Mouse (Mus musculus): Measurements from ENCODE around the gene Cbfa2t3. TPM values are rescaled to one million over a fixed set of nuclear protein-coding genes. Genes with fewer than 3 reads are reported as not detected.
A peak's percentile ranks its signal among the peaks of the same experiment; 100 is the strongest.
"Not testable (repeated sequence)": the region's sequence is repeated elsewhere in the genome, so short reads cannot be mapped to it uniquely, and the experiment has no call there.

Cbfa2t3 gene
- polyA plus RNA-seq, 1 experiment: 3.9 TPM

DNA sequence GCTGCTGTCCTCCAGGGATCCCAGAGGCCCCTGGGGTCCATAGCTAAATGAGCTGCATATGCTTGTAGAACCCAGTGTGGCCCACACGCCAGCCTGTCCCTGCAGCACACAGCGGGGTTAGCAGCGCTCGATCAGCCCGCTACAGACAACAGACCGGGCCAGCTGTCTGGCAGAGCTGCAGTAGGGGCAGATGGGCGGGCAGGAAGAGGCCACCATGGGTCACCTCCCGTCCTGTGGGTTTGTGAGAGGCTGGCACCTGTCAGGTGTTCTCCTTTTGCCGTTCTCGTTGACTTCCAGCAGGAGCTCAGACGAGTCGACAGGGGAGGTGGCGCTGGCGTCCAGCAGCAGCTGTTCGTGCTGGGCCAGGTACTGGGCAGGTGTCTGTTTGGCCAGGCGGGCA lies 60.3 kb downstream of the Cbfa2t3 start:
- no peak for DNase-seq (ENCODE audit: low read depth)

GRCm38 (mm10) chr8:122637230-122637629 lies 61.7 kb downstream of the Cbfa2t3 start:
- no peak for DNase-seq (ENCODE audit: low read depth)

- DNase-seq (ENCODE audit: low read depth): no peak
These were observed 62.1 kb downstream of the Cbfa2t3 start for GRCm38 (mm10) chr8:122636803-122637175.

DNA sequence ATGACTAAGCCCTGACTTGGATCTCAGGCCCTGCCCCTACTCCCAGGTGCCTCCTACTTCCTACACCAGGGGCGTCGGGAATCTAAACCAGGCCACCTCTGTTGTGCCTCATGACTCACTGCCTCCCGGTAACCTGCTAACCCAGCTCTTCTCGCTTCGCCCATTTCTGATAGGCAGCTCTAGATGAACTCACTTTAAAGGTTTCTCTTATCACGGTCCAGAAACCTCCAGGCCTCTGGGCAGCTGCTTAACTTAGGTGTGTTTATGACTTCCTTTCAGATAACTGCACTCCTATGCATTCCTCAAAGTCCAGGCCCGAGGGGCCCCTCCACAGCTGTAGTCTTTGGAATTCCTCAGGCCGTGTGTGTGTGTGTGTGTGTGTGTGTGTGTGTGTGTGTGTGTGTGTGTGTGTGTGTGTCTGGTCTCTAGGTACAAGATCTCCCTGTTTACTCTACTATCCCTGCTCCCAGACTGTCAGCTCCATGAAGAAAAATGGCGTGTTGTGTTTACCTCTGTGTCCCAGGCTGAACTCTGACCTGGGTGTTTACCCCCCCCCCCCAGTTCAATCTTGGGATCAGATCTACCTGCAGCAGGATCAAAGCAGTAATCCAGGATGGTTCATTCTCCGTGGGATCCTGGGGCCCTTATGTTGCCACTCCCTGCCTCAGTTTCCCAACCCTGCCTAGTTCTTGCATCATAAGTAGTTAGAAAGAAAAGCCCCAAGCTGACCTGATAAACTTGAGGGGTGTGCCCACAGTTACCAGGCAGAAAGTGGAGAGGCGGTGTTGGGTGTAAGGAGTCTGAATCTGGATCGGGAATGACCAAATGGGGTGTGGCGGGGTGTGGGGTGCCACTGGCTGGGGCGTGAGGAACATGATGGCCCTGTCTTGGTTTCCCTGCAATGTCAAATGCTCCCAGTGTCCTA lies 62.8 kb downstream of the Cbfa2t3 start:
- no peak for DNase-seq (ENCODE audit: low read depth)

GRCm38 (mm10) chr8:122633205-122633604 lies 65.7 kb downstream of the Cbfa2t3 start:
- DNase-seq (ENCODE audit: low read depth): no peak

DNA sequence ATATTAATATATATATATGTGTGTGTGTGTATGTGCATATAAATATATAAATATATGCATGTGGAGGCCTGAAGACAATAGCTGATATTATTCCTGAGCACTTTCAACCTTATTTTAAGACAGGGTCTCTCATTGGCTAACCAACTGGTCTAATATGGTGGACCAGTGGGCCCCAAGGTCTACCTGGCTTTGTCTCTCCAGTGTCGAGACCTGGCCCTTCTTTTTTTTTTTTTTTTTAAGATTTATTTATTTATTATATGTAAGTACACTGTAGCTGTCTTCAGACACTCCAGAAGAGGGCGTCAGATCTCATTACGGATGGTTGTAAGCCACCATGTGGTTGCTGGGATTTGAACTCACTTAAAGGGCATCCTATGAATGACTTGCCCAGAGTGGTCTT lies 66.8 kb downstream of the Cbfa2t3 start:
- not testable (repeated sequence) for DNase-seq (ENCODE audit: low read depth)

DNA sequence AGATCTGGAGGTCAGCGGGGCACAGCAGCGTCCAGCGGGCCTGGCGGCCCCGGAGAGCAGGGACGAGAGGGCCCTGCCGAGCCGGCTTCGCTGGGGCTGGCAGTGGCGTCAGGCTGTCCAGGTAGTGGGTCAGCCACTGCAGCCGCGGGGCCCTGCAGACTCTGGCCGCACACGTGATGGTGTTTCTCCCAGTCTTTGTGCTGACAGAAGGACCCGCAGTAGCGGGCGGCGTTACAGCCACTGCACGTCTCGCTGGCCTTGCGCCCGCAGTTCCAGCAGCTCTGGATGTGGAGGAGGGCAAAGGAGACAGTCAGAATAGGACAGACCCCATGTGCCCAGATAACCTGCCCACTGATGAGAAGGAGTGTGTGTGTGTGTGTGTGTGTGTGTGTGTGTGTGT lies 68.2 kb downstream of the Cbfa2t3 start:
- no peak for DNase-seq (ENCODE audit: low read depth)

DNA sequence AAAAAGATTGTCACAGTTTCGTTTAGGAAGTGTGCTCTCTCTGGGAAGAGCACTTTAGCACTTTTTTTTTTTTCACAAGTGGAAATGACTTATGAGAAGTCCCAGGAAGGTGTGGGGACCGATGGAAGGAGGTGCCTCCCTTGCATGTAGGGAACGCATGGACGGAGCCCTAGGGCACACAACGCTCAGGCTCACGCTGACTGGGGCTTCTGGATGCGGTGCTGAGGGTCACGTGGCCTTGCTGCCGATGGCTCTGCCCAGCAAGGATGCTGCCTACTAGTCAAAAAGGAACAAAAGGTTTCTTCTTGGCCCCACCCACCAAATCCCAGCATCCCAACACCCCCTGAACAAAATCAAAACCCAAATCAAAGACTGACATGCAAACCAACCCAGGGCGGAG lies 69.5 kb downstream of the Cbfa2t3 start:
- DNase-seq (ENCODE audit: low read depth): no peak

- no peak for DNase-seq (ENCODE audit: low read depth)
These were observed 72.0 kb downstream of the Cbfa2t3 start for GRCm38 (mm10) chr8:122626896-122627295.

- no peak for DNase-seq (ENCODE audit: low read depth)
These were observed 73.1 kb downstream of the Cbfa2t3 start for GRCm38 (mm10) chr8:122625811-122626210.

GRCm38 (mm10) chr8:122624653-122625052 lies 74.3 kb downstream of the Cbfa2t3 start:
- DNase-seq (ENCODE audit: low read depth): no peak

DNA sequence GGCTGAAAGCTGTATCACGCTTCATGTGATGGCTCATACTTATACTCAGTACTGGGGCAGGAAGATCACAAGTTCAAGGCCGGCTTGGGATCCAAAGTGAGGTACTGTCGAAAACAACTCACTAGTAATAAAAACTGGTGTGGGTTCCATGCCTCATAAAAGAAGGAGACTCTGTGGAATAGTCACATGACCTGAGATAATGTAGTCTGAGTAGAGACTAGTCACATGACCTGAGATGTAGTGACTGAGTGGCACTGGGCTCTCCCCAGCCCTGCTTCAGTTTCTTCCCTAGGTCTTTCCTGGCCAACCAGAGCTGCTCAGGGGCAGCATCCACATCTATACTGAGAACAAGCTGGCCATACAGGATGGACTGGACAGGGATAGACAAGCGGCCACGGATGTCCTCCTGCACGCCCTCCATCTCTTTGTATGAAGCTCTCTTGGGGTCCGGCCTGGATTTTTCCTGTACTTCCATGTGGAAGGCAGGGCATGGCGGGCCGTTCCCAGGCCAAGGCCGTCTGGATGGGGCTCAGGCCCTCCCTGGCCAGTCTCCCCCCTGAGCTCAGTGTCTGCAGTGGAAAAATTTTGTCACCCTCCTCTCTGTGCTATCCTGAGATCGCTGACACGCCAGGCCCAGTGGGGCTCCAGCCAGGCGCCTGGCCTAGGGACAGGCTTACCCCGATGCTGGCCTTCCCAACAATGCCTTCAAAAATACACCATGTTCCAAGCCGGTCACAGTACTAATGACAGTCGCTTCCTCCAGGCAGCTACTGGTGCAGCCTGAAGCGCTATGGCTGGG lies 74.9 kb downstream of the Cbfa2t3 start:
- DNase-seq (ENCODE audit: low read depth): no peak

GRCm38 (mm10) chr8:122622727-122623126 lies 76.2 kb downstream of the Cbfa2t3 start, which contains the start of gene Pabpn1l:
Pabpn1l (minus strand) TSS chr8:122622739.
- DNase-seq (ENCODE audit: low read depth): no peak

- DNase-seq (ENCODE audit: low read depth): no peak
These were observed 78.5 kb downstream of the Cbfa2t3 start for GRCm38 (mm10) chr8:122620446-122620845.

DNA sequence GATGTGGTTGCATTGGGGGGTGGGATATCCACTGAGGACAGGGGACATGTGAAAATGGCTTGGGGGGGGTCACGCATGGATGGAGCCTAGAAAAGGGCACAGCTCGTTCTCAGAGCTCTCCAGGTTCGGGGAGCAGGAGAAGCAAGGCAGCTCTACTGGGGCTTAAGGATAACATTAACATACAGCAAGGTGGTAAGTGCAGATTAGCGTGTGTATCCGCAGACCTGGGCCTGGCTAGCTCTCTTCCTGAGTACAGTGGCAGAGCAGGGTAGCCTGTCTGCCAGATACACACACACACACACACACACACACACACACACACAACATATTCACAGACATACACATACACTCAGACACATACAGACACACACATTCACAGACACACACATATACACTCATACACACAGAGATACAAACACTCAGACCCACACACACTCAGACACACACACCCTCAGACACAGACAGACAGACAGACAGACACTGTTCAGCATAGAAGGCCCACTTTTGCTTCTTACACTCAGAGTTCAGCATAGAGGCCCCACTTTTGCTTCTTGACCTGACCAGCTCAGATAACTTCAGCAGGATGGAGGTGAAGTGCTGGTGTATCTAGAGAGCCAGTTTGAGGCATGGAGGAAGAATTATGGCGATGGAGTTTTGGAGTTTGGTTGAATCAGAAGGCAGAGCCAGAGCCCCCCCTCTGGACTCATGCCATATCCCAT lies 80.1 kb downstream of the Cbfa2t3 start:
- DNase-seq (ENCODE audit: low read depth): no peak

DNA sequence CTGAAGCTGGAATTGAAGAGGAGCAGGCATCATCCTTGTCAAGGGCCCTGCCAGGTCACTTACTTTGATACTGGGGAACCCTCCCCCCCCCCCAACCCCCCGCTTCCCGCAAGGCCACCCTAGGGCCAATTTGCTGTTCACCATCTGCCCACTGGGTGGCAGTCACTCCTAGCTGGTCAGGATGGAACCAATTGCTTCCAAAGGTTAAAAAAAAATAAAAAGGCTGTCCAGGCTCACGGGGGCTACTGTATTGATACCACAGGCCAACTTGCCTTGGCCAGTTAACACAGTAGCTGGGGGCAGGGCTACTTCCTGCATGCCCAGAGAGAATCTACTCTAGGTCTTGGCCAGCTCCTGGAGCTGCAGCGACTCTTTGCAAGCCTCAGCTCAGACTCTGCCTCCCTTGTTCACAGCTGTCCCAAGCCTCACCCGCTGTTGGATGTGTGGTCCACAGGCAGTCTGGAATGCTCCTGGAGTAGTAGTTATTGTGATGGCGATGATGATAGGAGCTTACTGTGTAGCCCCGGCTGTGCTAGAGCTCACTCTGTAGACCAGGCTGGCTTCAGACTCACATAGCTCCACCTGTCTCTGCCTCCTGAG lies 80.9 kb downstream of the Cbfa2t3 start:
- no peak for DNase-seq (ENCODE audit: low read depth)

- DNase-seq (ENCODE audit: low read depth): no peak
These were observed 82.6 kb downstream of the Cbfa2t3 start for GRCm38 (mm10) chr8:122616181-122616905.

GRCm38 (mm10) chr8:122611295-122612133 lies 87.4 kb downstream of the Cbfa2t3 start, which contains the start of the genes Galns and Trappc2l:
Galns (minus strand) TSS chr8:122611463.
Trappc2l (plus strand) TSS chr8:122611640.
- DNase-seq (ENCODE audit: low read depth): peak; percentile 50

DNA sequence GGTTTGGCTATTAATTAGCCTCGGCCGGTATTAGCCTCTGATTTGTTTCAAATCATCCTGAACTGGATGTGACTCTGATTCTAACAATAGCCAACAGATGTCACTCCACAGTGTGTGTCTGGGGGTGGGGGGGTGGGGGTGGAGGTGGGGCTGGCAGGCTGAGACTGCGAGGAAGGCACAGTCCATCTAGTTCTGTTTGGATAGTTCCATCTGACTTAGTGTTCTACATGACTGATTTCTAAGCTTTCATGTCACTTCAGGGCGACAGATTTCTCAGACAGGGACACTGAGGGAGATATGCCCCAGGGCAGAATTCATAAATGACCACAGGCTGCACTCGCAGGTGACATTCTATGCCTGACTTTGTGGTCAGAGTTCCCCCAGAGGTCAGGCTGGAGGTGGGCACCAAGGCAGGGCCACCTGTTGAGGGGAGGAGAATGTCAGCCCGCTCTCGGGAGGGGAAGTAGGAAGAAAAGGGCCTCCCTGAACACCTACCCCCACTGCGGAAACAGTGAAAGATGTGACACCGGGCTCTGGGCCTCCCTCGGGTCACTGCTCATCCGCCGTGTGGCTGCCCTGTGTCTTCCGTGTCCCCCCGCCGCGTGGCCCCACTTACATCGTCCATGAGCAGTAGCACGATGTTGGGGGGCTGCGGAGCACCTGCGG lies 88.2 kb downstream of the Cbfa2t3 start:
- no peak for DNase-seq (ENCODE audit: low read depth)

Data from gonadal fat pad, adult 2 months (tissue).